Mouse (Mus musculus) brain, adult 10 weeks (tissue): Measurements from ENCODE around the gene Cpa1. TPM values are rescaled to one million over a fixed set of nuclear protein-coding genes. Genes with fewer than 3 reads are reported as not detected.

Source experiments
- polyA plus RNA-seq: library from polyadenylated mRNA; stranded (reverse); fragments of 350-450 nt; fragmentation: Illumina TruSeq; extraction: RNeasy Lipid Tissue Mini Kit (QIAGEN cat#74804); gene quantifications from one replicate; pipeline ENCODE4 v1.2.3, GENCODE M21; 2015; ENCODE audit warnings: low read depth, low replicate concordance

Gene Cpa1
- not detected for polyA plus RNA-seq

GRCm38 (mm10) chr6:30638674-30639268 is at the start of gene Cpa1:
Gene Cpa1 (plus strand): TSS chr6:30639218.

GRCm38 (mm10) chr6:30610710-30611109 is 28.3 kb upstream of the Cpa1 start, which contains the start of gene Cpa5:
Gene Cpa5 (plus strand): TSS chr6:30611010.

GRCm38 (mm10) chr6:30693350-30693991 is 54.5 kb downstream of the Cpa1 start, which contains the start of gene Cep41:
Gene Cep41 (minus strand): TSS chr6:30693749.

Other genes with a start within 250 kb of the Cpa1 start
- gene Zc3hc1, start 248.2 kb upstream of the Cpa1 start, polyA plus RNA-seq = 30.3 TPM
- gene Klhdc10, start 237.3 kb upstream of the Cpa1 start, polyA plus RNA-seq = 59.7 TPM
- gene Tmem209, start 129.4 kb upstream of the Cpa1 start, polyA plus RNA-seq = 29.5 TPM
- gene Ssmem1, start 129.4 kb upstream of the Cpa1 start, polyA plus RNA-seq = not detected
- 7.1 TPM for gene Cpa2, start 97.6 kb upstream of the Cpa1 start, polyA plus RNA-seq
- not detected for gene Cpa4, start 70.8 kb upstream of the Cpa1 start, polyA plus RNA-seq
- not detected for gene Cpa5, start 28.2 kb upstream of the Cpa1 start, polyA plus RNA-seq
- gene Cep41, start 54.5 kb downstream of the Cpa1 start, polyA plus RNA-seq = 7.0 TPM
- 26.7 TPM for gene Mest, start 84.3 kb downstream of the Cpa1 start, polyA plus RNA-seq